Mouse (Mus musculus) myocyte (in vitro differentiated cells): ENCODE data around the gene Lrrc8a. TPM values are rescaled to one million over a fixed set of nuclear protein-coding genes. Genes with fewer than 3 reads are reported as not detected.

Experiments used
- H3K27me3 ChIP-seq: one replicate; pipeline ENCODE4 v1.6.1; 2011; ENCODE audit not compliant: control insufficient read depth, insufficient read depth, insufficient read length
- H3K36me3 ChIP-seq: one replicate; pipeline ENCODE4 v1.6.1; 2011; ENCODE audit not compliant: control insufficient read depth, insufficient read depth
- H3K4me2 ChIP-seq: one replicate; pipeline ENCODE4 v1.6.1; 2011; ENCODE audit warnings: low read depth, control low read depth
- H3K4me3 ChIP-seq: one replicate; pipeline ENCODE4 v1.5.1; 2011; ENCODE audit warnings: mild to moderate bottlenecking, control low read depth, moderate library complexity
- H3K79me2 ChIP-seq: one replicate; pipeline ENCODE4 v1.6.1; 2011; ENCODE audit not compliant: control insufficient read depth, insufficient read depth
- H3ac ChIP-seq: one replicate; pipeline ENCODE4 v1.6.1; 2011; ENCODE audit not compliant: control insufficient read depth, insufficient read length
- CEBPB ChIP-seq: IDR thresholded peaks from 2 replicates; pipeline ENCODE4 v1.6.1; 2011; ENCODE audit warnings: mild to moderate bottlenecking, moderate library complexity; ENCODE audit not compliant: poor library complexity, insufficient read depth, severe bottlenecking
- E2F4 ChIP-seq: IDR thresholded peaks from one replicate; pipeline ENCODE4 v1.6.1; 2011; ENCODE audit warnings: mild to moderate bottlenecking, control low read depth, moderate library complexity; ENCODE audit not compliant: insufficient read depth
- MAX ChIP-seq: IDR thresholded peaks from one replicate; pipeline ENCODE4 v1.6.1; 2011; ENCODE audit warnings: low read depth, mild to moderate bottlenecking, control low read depth
- MYOD1 ChIP-seq, 3 experiments: IDR thresholded peaks; one replicate each; pipeline ENCODE4 v1.6.1; 2011; ENCODE audit warnings: control low read depth in 2 of 3, low read depth in 2 of 3, mild to moderate bottlenecking in 2 of 3, moderate library complexity in 1 of 3; ENCODE audit not compliant: insufficient read length in 2 of 3, control insufficient read depth in 1 of 3
- MYOG ChIP-seq, 3 experiments: IDR thresholded peaks; one replicate each; pipeline ENCODE4 v1.6.1; 2011; ENCODE audit warnings: control low read depth in 2 of 3, low read depth in 2 of 3, mild to moderate bottlenecking in 2 of 3; ENCODE audit not compliant: insufficient read length in 2 of 3, control insufficient read depth in 1 of 3, insufficient read depth in 1 of 3
- POLR2A ChIP-seq: IDR thresholded peaks from one replicate; pipeline ENCODE4 v1.6.1; 2011; ENCODE audit warnings: low read depth, mild to moderate bottlenecking, control low read depth, moderate library complexity; ENCODE audit not compliant: insufficient read length
- POLR2AphosphoS2 ChIP-seq: IDR thresholded peaks from one replicate; pipeline ENCODE4 v1.6.1; 2011; ENCODE audit warnings: low read depth, control low read depth; ENCODE audit not compliant: insufficient read length
- REST ChIP-seq: IDR thresholded peaks from one replicate; pipeline ENCODE4 v1.6.1; 2011; ENCODE audit warnings: mild to moderate bottlenecking, control low read depth, moderate library complexity; ENCODE audit not compliant: insufficient read depth, insufficient read length
- SRF ChIP-seq: IDR thresholded peaks from one replicate; pipeline ENCODE4 v1.6.1; 2011; ENCODE audit warnings: low read depth; ENCODE audit not compliant: control insufficient read depth, insufficient read length
- TCF12 ChIP-seq: IDR thresholded peaks from one replicate; pipeline ENCODE4 v1.6.1; 2011; ENCODE audit warnings: mild to moderate bottlenecking, control low read depth; ENCODE audit not compliant: poor library complexity, insufficient read depth, severe bottlenecking
- TCF3 ChIP-seq: IDR thresholded peaks from one replicate; pipeline ENCODE4 v1.6.1; 2011; ENCODE audit warnings: low read depth, control low read depth; ENCODE audit not compliant: insufficient read length
- USF1 ChIP-seq: IDR thresholded peaks from one replicate; pipeline ENCODE4 v1.6.1; 2011; ENCODE audit warnings: low read depth, mild to moderate bottlenecking, control low read depth, moderate library complexity
- polyA plus RNA-seq: library from polyadenylated mRNA; unstranded; fragments of >200 nt; fragmentation: generic; extraction: Trizol; gene quantifications from one replicate; pipeline ENCODE4 v1.2.1, GENCODE M21; 2012; ENCODE audit warnings: missing spikeins

Gene Lrrc8a
- polyA plus RNA-seq, 1 experiment = 22.6 TPM

GRCm38 (mm10) chr2:30259131-30260064 is 21.9 kb downstream of the Lrrc8a start:
- H3ac ChIP-seq = peak overlapping the region; percentile 7
- no peaks in the 10 kb centered on the region for H3K27me3 ChIP-seq
- H3K36me3 ChIP-seq = peaks cover 59% of the 10 kb centered on the region
- H3K79me2 ChIP-seq = peaks cover 39% of the 10 kb centered on the region
- peak overlapping the region; percentile 93 for H3K4me2 ChIP-seq
- peak overlapping the region; percentile 25 for H3K4me3 ChIP-seq
- TF ChIP-seq POLR2AphosphoS2 (no peak), USF1 (peak; percentile 64), CEBPB (no peak), MYOG (IDR thresholded peaks at IDR 0.05; ENCODE audit: control insufficient read depth in 1 of 3, insufficient read depth in 1 of 3, insufficient read length in 2 of 3, low read depth in 2 of 3) (no peak), REST (no peak), TCF3 (no peak), POLR2A (peak; percentile 19)

GRCm38 (mm10) chr2:30261064-30261736 is 23.7 kb downstream of the Lrrc8a start:
- Histone ChIP-seq H3ac (no peak overlapping the region), H3K36me3 (peaks cover 61% of the 10 kb centered on the region), H3K27me3 (no peaks in the 10 kb centered on the region), H3K4me3 (no peak overlapping the region), H3K4me2 (no peak overlapping the region), H3K79me2 (peaks cover 39% of the 10 kb centered on the region)
- TF ChIP-seq TCF12 = no peak
- TF ChIP-seq SRF = no peak
- TF ChIP-seq CEBPB = no peak
- no peak for TF ChIP-seq POLR2AphosphoS2
- TF ChIP-seq USF1 = no peak
- no peak for TF ChIP-seq MAX
- no peak for TF ChIP-seq MYOD1 (IDR thresholded peaks at IDR 0.05; ENCODE audit: control insufficient read depth in 1 of 3, insufficient read length in 2 of 3, low read depth in 2 of 3)
- TF ChIP-seq TCF3 = no peak
- TF ChIP-seq MYOG (IDR thresholded peaks at IDR 0.05; ENCODE audit: control insufficient read depth in 1 of 3, insufficient read depth in 1 of 3, insufficient read length in 2 of 3, low read depth in 2 of 3) = no peak
- TF ChIP-seq REST = no peak
- no peak for TF ChIP-seq E2F4
- TF ChIP-seq POLR2A = no peak

- Histone ChIP-seq H3ac (no peak overlapping the region), H3K27me3 (no peaks in the 10 kb centered on the region), H3K36me3 (peaks cover 52% of the 10 kb centered on the region), H3K79me2 (peaks cover 39% of the 10 kb centered on the region), H3K4me2 (no peak overlapping the region), H3K4me3 (no peak overlapping the region)
- TF ChIP-seq TCF3 (no peak), POLR2AphosphoS2 (no peak), REST (no peak), MYOD1 (IDR thresholded peaks at IDR 0.05; ENCODE audit: control insufficient read depth in 1 of 3, insufficient read length in 2 of 3, low read depth in 2 of 3) (no peak), CEBPB (no peak), E2F4 (no peak), POLR2A (no peak), MAX (no peak), USF1 (no peak), TCF12 (no peak), MYOG (IDR thresholded peaks at IDR 0.05; ENCODE audit: control insufficient read depth in 1 of 3, insufficient read depth in 1 of 3, insufficient read length in 2 of 3, low read depth in 2 of 3) (no peak), SRF (no peak)
Measured at GRCm38 (mm10) chr2:30261921-30262839, 24.7 kb downstream of the Lrrc8a start.

GRCm38 (mm10) chr2:30262840-30263441 is 25.4 kb downstream of the Lrrc8a start:
- no peak for TF ChIP-seq POLR2A
- no peak for TF ChIP-seq TCF3
- H3K36me3 ChIP-seq = peaks cover 49% of the 10 kb centered on the region
- no peak overlapping the region for H3ac ChIP-seq
- no peak overlapping the region for H3K4me2 ChIP-seq
- H3K79me2 ChIP-seq = peaks cover 36% of the 10 kb centered on the region
- no peak overlapping the region for H3K4me3 ChIP-seq
- no peaks in the 10 kb centered on the region for H3K27me3 ChIP-seq
